Mouse (Mus musculus) ES-E14 (cell line): ENCODE measurements around the gene Lce6a. TPM values are rescaled to one million over a fixed set of nuclear protein-coding genes. Genes with fewer than 3 reads are reported as not detected.

ENCODE experiments used
- DNase-seq: peaks from one replicate; pipeline ENCODE4 v3.0.0-alpha.2; 2013; ENCODE audit warnings: low read depth, low spot score
- H3K27ac ChIP-seq: 2 replicates; pipeline ENCODE4 v1.5.1; 2012; ENCODE audit warnings: low read depth, mild to moderate bottlenecking, low read length, moderate library complexity, mixed read lengths; ENCODE audit not compliant: poor library complexity, insufficient read depth, severe bottlenecking
- H3K36me3 ChIP-seq: 2 replicates; pipeline ENCODE4 v1.6.1; 2012; ENCODE audit warnings: mild to moderate bottlenecking, low read length, moderate library complexity, mixed read lengths; ENCODE audit not compliant: control insufficient read depth, poor library complexity, insufficient read depth, severe bottlenecking
- H3K4me1 ChIP-seq, 2 experiments: fragments of 150-350 bp in 1 of 2; sonication (generic) in 1 of 2; 2 replicates each; pipeline ENCODE4 v1.6.1; 2012; ENCODE audit warnings: low read length in 2 of 2, mild to moderate bottlenecking in 1 of 2, mixed read lengths in 1 of 2; ENCODE audit not compliant: control insufficient read depth in 2 of 2, insufficient read depth in 2 of 2, poor library complexity in 1 of 2
- H3K4me3 ChIP-seq, 2 experiments: fragments of 150-350 bp in 1 of 2; sonication (generic) in 1 of 2; 2 replicates each; pipeline ENCODE4 v1.5.1; 2012; ENCODE audit warnings: low read length in 2 of 2, low read depth in 1 of 2, mild to moderate bottlenecking in 1 of 2, mixed read lengths in 1 of 2; ENCODE audit not compliant: insufficient read depth in 1 of 2, poor library complexity in 1 of 2, severe bottlenecking in 1 of 2
- H3K9ac ChIP-seq: 2 replicates; pipeline ENCODE4 v1.6.1; 2012; ENCODE audit warnings: low read depth, mild to moderate bottlenecking, low read length, mixed read lengths; ENCODE audit not compliant: poor library complexity, insufficient read depth, severe bottlenecking
- H3K9me3 ChIP-seq: fragments of 150-350 bp; sonication (generic); 2 replicates; pipeline ENCODE4 v1.6.1; 2012; ENCODE audit warnings: low read depth, mild to moderate bottlenecking, low read length; ENCODE audit not compliant: control insufficient read depth, insufficient read depth
- CHD2 ChIP-seq: IDR thresholded peaks from 2 replicates; pipeline ENCODE4 v1.6.1; 2014; ENCODE audit warnings: mild to moderate bottlenecking, low read depth, low read length, inconsistent platforms
- HCFC1 ChIP-seq: IDR thresholded peaks from 2 replicates; pipeline ENCODE4 v1.6.1; 2012; ENCODE audit warnings: low read length, inconsistent platforms, borderline replicate concordance; ENCODE audit not compliant: insufficient read depth
- MAFK ChIP-seq: IDR thresholded peaks from 2 replicates; pipeline ENCODE4 v1.6.1; 2014; ENCODE audit warnings: mild to moderate bottlenecking, low read depth, low read length, inconsistent platforms; ENCODE audit not compliant: insufficient read depth
- ZC3H11A ChIP-seq: IDR thresholded peaks from 2 replicates; pipeline ENCODE4 v1.6.1; 2012; ENCODE audit warnings: low read depth, mild to moderate bottlenecking, inconsistent platforms, low read length, borderline replicate concordance
- ZNF384 ChIP-seq: IDR thresholded peaks from 2 replicates; pipeline ENCODE4 v1.6.1; 2012; ENCODE audit warnings: low read depth, low read length, inconsistent platforms
- in situ Hi-C, 2 experiments: fragments of 600-800 bp; cut with MboI; formaldehyde crosslinking; loops; one replicate each; pipeline ENCODE4 v1.15.1; 2025; ENCODE audit warnings: low sequenced_read_pairs in 2 of 2, inconsistent platforms in 1 of 2; ENCODE audit not compliant: unreplicated experiment in 2 of 2
- total RNA-seq: library from RNA; depleted of rRNA; stranded (reverse); fragments of 300-350 nt; gene quantifications from 2 replicates; pipeline ENCODE4 v1.2.3, GENCODE M21; 2012

The Lce6a gene
- total RNA-seq, 1 experiment, result not detected

- no peaks in the 10 kb centered on the region for H3K4me1 ChIP-seq
- in situ Hi-C loops, result no loop called here
- DNase-seq, result no peak
- H3K4me3 ChIP-seq, result no peak within 1 kb of the TSS
- no peaks in the 10 kb centered on the region for H3K36me3 ChIP-seq
- no peak for TF ChIP-seq CHD2
- TF ChIP-seq ZNF384, result no peak
- TF ChIP-seq ZC3H11A, result no peak
- no peak for TF ChIP-seq MAFK
- no peak for TF ChIP-seq HCFC1
- no peak within 1 kb of the TSS for H3K9ac ChIP-seq
- no peaks in the 10 kb centered on the region for H3K9me3 ChIP-seq
- no peak within 1 kb of the TSS for H3K27ac ChIP-seq
Observed at GRCm38 (mm10) chr3:92588858-92589257, 32.6 kb downstream of the Lce6a start, which contains the start of gene Smcp. Gene Smcp, minus strand, starts transcription at chr3:92588997.

- no peaks in the 10 kb centered on the region for H3K9me3 ChIP-seq
- no peak overlapping the region for H3K27ac ChIP-seq
- no peak overlapping the region for H3K4me3 ChIP-seq
- H3K9ac ChIP-seq, result no peak overlapping the region
- DNase-seq, result no peak
- in situ Hi-C loops, result no loop called here
- TF ChIP-seq HCFC1 (no peak), CHD2 (no peak), MAFK (no peak), ZNF384 (no peak), ZC3H11A (no peak)
- H3K4me1 ChIP-seq, result no peaks in the 10 kb centered on the region
- no peaks in the 10 kb centered on the region for H3K36me3 ChIP-seq
Observed at GRCm38 (mm10) chr3:92587190-92587589, 34.3 kb downstream of the Lce6a start.

- H3K9me3 ChIP-seq, result no peaks in the 10 kb centered on the region
- no peaks in the 10 kb centered on the region for H3K4me1 ChIP-seq
- no peak for TF ChIP-seq HCFC1
- no peak for TF ChIP-seq CHD2
- no peak for TF ChIP-seq ZNF384
- TF ChIP-seq ZC3H11A, result no peak
- no peak for TF ChIP-seq MAFK
- in situ Hi-C loops, result no loop called here
- no peak for DNase-seq
- no peaks in the 10 kb centered on the region for H3K36me3 ChIP-seq
- no peak overlapping the region for H3K9ac ChIP-seq
- no peak overlapping the region for H3K27ac ChIP-seq
- H3K4me3 ChIP-seq, result no peak overlapping the region
Observed at GRCm38 (mm10) chr3:92585055-92585454, 36.4 kb downstream of the Lce6a start.

- H3K4me3 ChIP-seq, result no peak overlapping the region
- in situ Hi-C loops, result no loop called here
- no peak for TF ChIP-seq MAFK
- no peaks in the 10 kb centered on the region for H3K4me1 ChIP-seq
- H3K36me3 ChIP-seq, result no peaks in the 10 kb centered on the region
- DNase-seq, result no peak
- H3K9ac ChIP-seq, result no peak overlapping the region
- no peak overlapping the region for H3K27ac ChIP-seq
- no peaks in the 10 kb centered on the region for H3K9me3 ChIP-seq
Observed at GRCm38 (mm10) chr3:92583164-92583826, 38.2 kb downstream of the Lce6a start.

GRCm38 (mm10) chr3:92579508-92579907 lies 42.0 kb downstream of the Lce6a start:
- no peak for TF ChIP-seq MAFK
- no peak for TF ChIP-seq ZNF384
- no peak for TF ChIP-seq HCFC1
- no peak for TF ChIP-seq CHD2
- no peak for TF ChIP-seq ZC3H11A
- H3K36me3 ChIP-seq, result no peaks in the 10 kb centered on the region
- DNase-seq, result no peak
- H3K9me3 ChIP-seq, result no peaks in the 10 kb centered on the region
- H3K4me3 ChIP-seq, result no peak overlapping the region
- H3K4me1 ChIP-seq, result no peaks in the 10 kb centered on the region
- no peak overlapping the region for H3K27ac ChIP-seq
- no peak overlapping the region for H3K9ac ChIP-seq
- in situ Hi-C loops, result no loop called here
